Mouse (Mus musculus) heart, postnatal 0 days (tissue): ENCODE results near the gene Trmt11.

Experiments
- CTCF ChIP-seq: IDR thresholded peaks from 2 replicates; pipeline ENCODE4 v1.5.1; 2016; ENCODE audit warnings: antibody characterized with exemption, control low read depth, low read depth
- EP300 ChIP-seq: IDR thresholded peaks from 2 replicates; pipeline ENCODE4 v1.6.1; 2016; ENCODE audit warnings: antibody characterized with exemption, low read depth

DNA sequence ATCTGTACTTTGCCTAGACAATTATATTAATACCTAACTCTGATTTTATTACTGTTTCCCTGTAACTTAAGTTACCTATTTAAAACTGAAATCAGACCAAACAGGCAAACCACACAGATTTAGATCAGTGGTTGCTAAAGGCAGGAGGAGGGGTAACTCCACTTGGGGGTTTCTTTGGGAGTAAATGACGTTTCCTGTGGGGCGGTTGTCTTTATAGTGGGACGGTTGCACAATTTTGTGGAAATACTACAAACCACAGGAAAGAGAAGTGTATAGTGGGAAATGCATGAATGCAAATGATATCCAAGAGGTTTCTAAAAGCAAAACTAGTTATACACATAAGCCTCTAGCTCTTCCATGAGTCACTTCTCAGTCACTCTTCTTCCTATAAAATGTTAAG lies 50.6 kb downstream of the Trmt11 start:
- TF ChIP-seq CTCF: no peak
- no peak for TF ChIP-seq EP300
